Mouse (Mus musculus) stomach, embryonic 14.5 days (tissue): ENCODE measurements around the gene Ncapd2. TPM values are rescaled to one million over a fixed set of nuclear protein-coding genes. Genes with fewer than 3 reads are reported as not detected.

Experiments used
- ATAC-seq: fragments of 200-750 bp; cut with Nextera tagmentation; 2 replicates; pipeline ENCODE4 v1.8.0; 2017; ENCODE audit warnings: low read depth, moderate TSS enrichment; ENCODE audit not compliant: insufficient number of reproducible peaks, insufficient read depth, low FRiP score
- H3K27ac ChIP-seq: fragments of 300-500 bp; sonication (generic); 2 replicates; pipeline ENCODE4 v1.5.1; 2014; ENCODE audit warnings: mild to moderate bottlenecking, low read length, moderate library complexity, mixed read lengths
- H3K27me3 ChIP-seq: fragments of 300-500 bp; sonication (generic); 2 replicates; pipeline ENCODE4 v1.6.1; 2014; ENCODE audit warnings: low read length, control low read depth, mixed read lengths; ENCODE audit not compliant: control insufficient read depth, insufficient read depth
- H3K36me3 ChIP-seq: fragments of 300-500 bp; sonication (generic); 2 replicates; pipeline ENCODE4 v1.6.1; 2014; ENCODE audit warnings: mild to moderate bottlenecking, control low read depth, low read length, moderate library complexity, mixed read lengths; ENCODE audit not compliant: control insufficient read depth, insufficient read depth
- H3K4me1 ChIP-seq: fragments of 300-500 bp; sonication (generic); 2 replicates; pipeline ENCODE4 v1.6.1; 2014; ENCODE audit warnings: low read length, control low read depth, mixed read lengths; ENCODE audit not compliant: control insufficient read depth, insufficient read depth
- H3K4me2 ChIP-seq: fragments of 300-500 bp; sonication (generic); replicated peaks from 2 replicates; pipeline ENCODE4 v1.6.1; 2014; ENCODE audit warnings: low read depth, low read length, control low read depth
- H3K4me3 ChIP-seq: fragments of 300-500 bp; sonication (generic); 2 replicates; pipeline ENCODE4 v1.5.1; 2014; ENCODE audit warnings: low read depth, low read length, control low read depth
- H3K9ac ChIP-seq: fragments of 300-500 bp; sonication (generic); replicated peaks from 2 replicates; pipeline ENCODE4 v1.6.1; 2014; ENCODE audit warnings: low read depth, mild to moderate bottlenecking, control low read depth, low read length, moderate library complexity, mixed read lengths
- H3K9me3 ChIP-seq: fragments of 300-500 bp; sonication (generic); 2 replicates; pipeline ENCODE4 v1.6.1; 2016; ENCODE audit warnings: low read depth, low read length, control low read depth; ENCODE audit not compliant: control insufficient read depth
- WGBS: fragments of 180-500 bp; shearing (Covaris S2); extraction: QIAGEN DNeasy Blood & Tissue Kit; methylation state at CpG from one replicate; pipeline ENCODE4 v1.1.7; 2014; 5-methylcytosine and 5-hydroxymethylcytosine counted together
- polyA plus RNA-seq: library from polyadenylated mRNA; unstranded; fragments of >200 nt; fragmentation: Nextera tagmentation; extraction: Ambion mirVana; gene quantifications from 2 replicates; pipeline ENCODE4 v1.2.1, GENCODE M21; 2014

The Ncapd2 gene
- polyA plus RNA-seq, 1 experiment from 2014 or later: 109 TPM

DNA sequence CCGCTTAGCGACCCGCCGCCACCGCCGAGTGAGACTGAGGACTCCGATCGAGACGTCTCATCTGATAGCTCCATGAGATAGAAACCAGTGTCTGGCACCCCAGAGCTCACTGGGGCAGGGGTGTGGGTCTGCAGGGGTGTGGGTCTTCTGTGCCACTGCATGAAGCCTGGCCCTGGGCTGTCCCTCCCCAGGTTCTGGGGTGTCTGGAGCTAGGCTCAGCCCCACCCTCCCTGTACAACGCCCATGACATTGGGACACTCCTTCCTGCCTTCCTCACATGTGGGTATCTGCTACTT, 31.0 kb downstream of the Ncapd2 start:
- WGBS: 53% methylated on average over 10 of the region's 10 CpGs
- H3K4me3 ChIP-seq: no peak overlapping the region
- no peak overlapping the region for H3K27ac ChIP-seq

GRCm38 (mm10) chr6:125159773-125160557, 31.5 kb downstream of the Ncapd2 start:
- Histone ChIP-seq H3K9me3 (no peaks in the 10 kb centered on the region), H3K4me3 (no peak overlapping the region), H3K4me2 (no peak overlapping the region), H3K9ac (no peak overlapping the region), H3K36me3 (peaks cover 37% of the 10 kb centered on the region), H3K4me1 (peaks cover 8% of the 10 kb centered on the region), H3K27ac (no peak overlapping the region), H3K27me3 (no peaks in the 10 kb centered on the region)
- ATAC-seq: no peak
- 73% methylated on average over 7 of the region's 7 CpGs for WGBS

More for the DNA sequence above, 31.0 kb downstream of the Ncapd2 start:
- Histone ChIP-seq H3K27me3 (no peaks in the 10 kb centered on the region), H3K9me3 (no peaks in the 10 kb centered on the region), H3K9ac (no peak overlapping the region), H3K4me2 (no peak overlapping the region), H3K36me3 (peaks cover 37% of the 10 kb centered on the region), H3K4me1 (peaks cover 8% of the 10 kb centered on the region)
- ATAC-seq: no peak

DNA sequence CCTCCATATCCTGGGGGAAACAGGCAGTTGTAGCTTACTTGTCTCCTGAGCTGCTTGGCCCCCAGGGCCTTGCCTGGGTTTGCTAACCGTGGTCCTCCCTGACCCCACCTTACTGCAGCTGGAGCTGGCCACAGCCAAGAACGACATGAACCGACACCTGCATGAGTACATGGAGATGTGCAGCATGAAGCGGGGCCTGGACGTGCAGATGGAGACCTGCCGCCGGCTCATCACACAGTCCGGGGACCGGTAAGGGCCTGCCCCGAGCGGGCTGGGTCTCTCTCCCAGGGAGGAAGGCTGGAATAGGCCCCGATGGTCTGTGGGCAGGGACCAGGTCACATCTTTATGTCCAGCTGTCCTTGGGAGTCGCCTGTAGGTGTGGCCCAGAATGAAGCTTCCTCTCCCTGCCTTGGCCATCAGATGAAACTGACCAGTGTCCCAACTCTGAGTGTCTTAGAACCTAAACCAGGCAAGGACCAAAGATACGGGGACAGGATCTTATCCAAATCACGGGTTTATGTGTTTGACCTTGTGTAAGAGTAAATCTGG, 32.5 kb downstream of the Ncapd2 start:
- no peaks in the 10 kb centered on the region for H3K27me3 ChIP-seq
- no peak overlapping the region for H3K4me3 ChIP-seq
- H3K9ac ChIP-seq: no peak overlapping the region
- no peak overlapping the region for H3K4me2 ChIP-seq
- H3K36me3 ChIP-seq: peaks cover 36% of the 10 kb centered on the region
- H3K27ac ChIP-seq: no peak overlapping the region
- H3K9me3 ChIP-seq: no peaks in the 10 kb centered on the region
- WGBS: 83% methylated on average over 15 of the region's 15 CpGs
- ATAC-seq: no peak
- H3K4me1 ChIP-seq: peaks cover 8% of the 10 kb centered on the region

GRCm38 (mm10) chr6:125156903-125157614, 34.4 kb downstream of the Ncapd2 start:
- Histone ChIP-seq H3K4me1 (no peaks in the 10 kb centered on the region), H3K4me3 (no peak overlapping the region), H3K9me3 (no peaks in the 10 kb centered on the region), H3K27me3 (no peaks in the 10 kb centered on the region), H3K9ac (no peak overlapping the region), H3K36me3 (peaks cover 30% of the 10 kb centered on the region), H3K4me2 (no peak overlapping the region), H3K27ac (no peak overlapping the region)
- no peak for ATAC-seq
- 65% methylated on average over 7 of the region's 7 CpGs for WGBS

DNA sequence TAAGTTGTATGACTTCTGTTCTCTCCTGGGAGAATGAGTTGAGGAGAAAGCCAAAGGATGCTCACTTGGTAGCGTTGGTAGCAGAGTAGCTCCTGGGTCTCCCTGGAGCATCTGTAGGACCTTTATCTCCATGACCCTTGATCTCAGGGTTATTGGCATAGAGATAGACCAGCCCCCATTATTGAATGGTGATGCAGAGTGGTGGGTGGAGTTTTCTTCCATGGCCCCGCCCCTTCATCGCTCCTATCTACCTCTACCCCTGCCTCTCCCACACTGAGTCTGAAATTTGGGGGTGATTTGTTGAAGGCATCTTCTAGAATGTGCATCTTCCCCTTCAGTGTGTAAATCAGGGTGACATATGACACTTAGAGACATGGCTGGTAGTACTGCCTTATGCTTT, 35.0 kb downstream of the Ncapd2 start:
- Histone ChIP-seq H3K4me1 (no peaks in the 10 kb centered on the region), H3K27me3 (no peaks in the 10 kb centered on the region), H3K9ac (no peak overlapping the region), H3K9me3 (no peaks in the 10 kb centered on the region), H3K4me3 (no peak overlapping the region), H3K4me2 (no peak overlapping the region), H3K36me3 (peaks cover 29% of the 10 kb centered on the region), H3K27ac (no peak overlapping the region)
- WGBS: 92% methylated on average over 3 of the region's 3 CpGs
- no peak for ATAC-seq

DNA sequence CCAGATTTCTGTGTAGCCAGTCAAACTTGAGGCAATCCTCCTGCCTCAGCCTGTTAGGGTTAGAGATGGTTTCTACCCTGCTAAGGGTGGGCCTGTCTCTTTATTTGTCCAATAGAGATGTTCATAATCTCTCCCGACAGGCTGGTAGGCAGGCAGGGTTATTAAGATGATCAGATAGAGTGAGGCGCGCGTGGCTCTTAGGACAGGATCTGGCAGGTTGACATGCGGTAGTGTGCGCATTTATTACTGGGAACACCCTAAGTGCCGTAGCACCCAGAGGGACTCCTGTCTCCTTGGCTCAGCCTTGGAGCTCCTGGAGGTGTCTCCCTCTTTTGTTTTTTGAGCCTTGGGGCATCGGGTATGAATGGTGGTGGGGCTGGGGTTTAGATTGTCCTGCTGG, 36.2 kb downstream of the Ncapd2 start:
- no peaks in the 10 kb centered on the region for H3K9me3 ChIP-seq
- no peak overlapping the region for H3K4me3 ChIP-seq
- H3K36me3 ChIP-seq: peaks cover 17% of the 10 kb centered on the region; the same call in 1 of the 2 replicates
- H3K4me2 ChIP-seq: no peak overlapping the region
- no peaks in the 10 kb centered on the region for H3K4me1 ChIP-seq
- 83% methylated on average over 8 of the region's 8 CpGs for WGBS
- no peaks in the 10 kb centered on the region for H3K27me3 ChIP-seq
- H3K27ac ChIP-seq: no peak overlapping the region
- no peak for ATAC-seq
- no peak overlapping the region for H3K9ac ChIP-seq

DNA sequence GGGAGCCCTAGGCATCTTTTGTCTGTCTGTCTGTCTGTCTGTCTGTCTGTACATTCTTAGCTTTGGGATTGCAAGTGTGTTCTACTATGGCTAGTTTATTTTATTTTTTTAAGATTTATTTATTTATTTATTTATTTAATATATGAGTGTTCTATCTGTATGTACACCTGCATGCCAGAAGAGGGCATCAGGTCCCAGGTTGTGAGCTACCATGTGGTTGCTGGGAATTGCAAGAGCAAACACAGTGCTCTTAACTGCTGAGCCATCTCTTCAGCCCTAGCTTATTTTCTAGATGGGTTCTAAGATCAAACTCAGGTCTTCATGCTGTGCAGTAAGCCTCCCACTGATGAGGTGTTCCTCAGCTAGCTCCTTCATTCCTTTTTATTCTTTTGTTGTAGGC, 37.0 kb downstream of the Ncapd2 start:
- H3K27me3 ChIP-seq: no peaks in the 10 kb centered on the region
- no peak overlapping the region for H3K9ac ChIP-seq
- H3K9me3 ChIP-seq: no peaks in the 10 kb centered on the region
- H3K4me3 ChIP-seq: no peak overlapping the region
- H3K4me1 ChIP-seq: no peaks in the 10 kb centered on the region
- H3K4me2 ChIP-seq: no peak overlapping the region
- ATAC-seq: no peak
- peaks cover 15% of the 10 kb centered on the region; the same call in 1 of the 2 replicates for H3K36me3 ChIP-seq
- H3K27ac ChIP-seq: no peak overlapping the region

GRCm38 (mm10) chr6:125153682-125154081, 37.8 kb downstream of the Ncapd2 start:
- Histone ChIP-seq H3K27ac (no peak overlapping the region), H3K4me3 (no peak overlapping the region), H3K9me3 (no peaks in the 10 kb centered on the region), H3K4me2 (no peak overlapping the region), H3K36me3 (peaks cover 10% of the 10 kb centered on the region; the same call in 1 of the 2 replicates), H3K4me1 (no peaks in the 10 kb centered on the region), H3K9ac (no peak overlapping the region), H3K27me3 (no peaks in the 10 kb centered on the region)
- ATAC-seq: no peak
- 89% methylated on average over 4 of the region's 4 CpGs for WGBS
